Mouse (Mus musculus) fat pad, adult 2 months (tissue): ENCODE measurements around the gene Adad1.

ENCODE experiments used
- DNase-seq: peaks from one replicate; pipeline ENCODE4 v3.0.0-alpha.2; 2011; ENCODE audit warnings: low read depth, low spot score; ENCODE audit errors: extremely low read depth

The Adad1 gene

DNA sequence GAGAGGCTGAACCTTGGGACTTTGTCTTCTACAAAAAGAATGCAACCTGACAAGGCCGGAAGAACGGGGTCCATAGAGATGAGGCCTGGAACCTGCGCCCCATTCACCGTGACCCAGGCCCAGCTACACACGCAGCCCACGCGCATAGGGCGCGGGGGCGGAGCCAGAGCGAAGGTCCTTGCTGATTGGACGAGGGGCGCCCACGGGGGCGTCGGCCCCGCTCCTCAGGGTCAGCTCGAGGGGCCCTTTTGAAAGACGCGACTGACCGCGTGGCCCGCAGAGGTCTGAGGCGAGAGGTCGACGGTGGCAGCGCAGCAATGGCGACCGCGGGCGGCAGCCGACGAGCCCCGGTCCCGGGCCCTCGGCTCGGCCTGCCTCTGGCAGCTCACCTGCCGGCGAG lies at the start of gene Adad1:
TSS of gene Adad1 (plus strand) at position 122 of the 400 bp plus-strand sequence.
- DNase-seq: no peak

DNA sequence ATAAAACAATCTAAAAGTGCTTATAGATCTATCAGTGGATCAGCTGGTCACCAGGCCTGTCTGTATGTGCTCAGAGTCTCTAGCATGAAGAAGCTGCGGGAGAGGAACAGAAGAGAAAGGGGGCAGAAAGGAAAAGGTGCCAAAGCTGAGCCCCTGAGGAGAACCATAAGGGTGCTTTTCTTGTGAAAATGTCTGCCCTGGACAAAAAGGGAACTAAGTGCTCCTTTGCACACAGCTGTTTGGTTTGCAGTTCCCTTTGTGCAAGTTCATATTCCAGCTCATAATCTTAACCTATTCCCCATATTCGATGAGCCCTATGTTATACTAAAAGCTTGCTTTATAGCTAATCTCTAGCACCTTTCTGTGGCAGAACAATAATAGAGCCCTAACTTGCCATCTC lies 25.3 kb upstream of the Adad1 start:
- DNase-seq: no peak

DNA sequence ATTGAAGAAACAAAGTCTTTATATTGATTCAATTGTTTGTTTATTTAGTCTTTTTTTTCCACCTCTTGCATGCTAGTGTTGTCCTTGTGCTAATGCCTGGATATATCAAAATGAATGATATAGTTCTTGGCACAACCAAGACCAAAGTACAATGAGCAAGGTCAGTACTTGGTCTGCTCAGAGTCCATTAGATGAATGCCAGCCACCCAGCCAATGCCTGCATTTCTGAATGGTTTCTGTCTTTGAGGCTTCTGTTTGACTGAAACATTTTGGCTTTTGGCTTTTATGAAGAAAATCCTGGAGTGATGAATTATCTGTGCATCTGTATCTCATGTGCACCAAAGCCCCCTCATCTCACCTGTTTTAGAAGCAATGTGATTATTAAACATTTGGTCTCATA lies 23.5 kb upstream of the Adad1 start:
- no peak for DNase-seq

DNA sequence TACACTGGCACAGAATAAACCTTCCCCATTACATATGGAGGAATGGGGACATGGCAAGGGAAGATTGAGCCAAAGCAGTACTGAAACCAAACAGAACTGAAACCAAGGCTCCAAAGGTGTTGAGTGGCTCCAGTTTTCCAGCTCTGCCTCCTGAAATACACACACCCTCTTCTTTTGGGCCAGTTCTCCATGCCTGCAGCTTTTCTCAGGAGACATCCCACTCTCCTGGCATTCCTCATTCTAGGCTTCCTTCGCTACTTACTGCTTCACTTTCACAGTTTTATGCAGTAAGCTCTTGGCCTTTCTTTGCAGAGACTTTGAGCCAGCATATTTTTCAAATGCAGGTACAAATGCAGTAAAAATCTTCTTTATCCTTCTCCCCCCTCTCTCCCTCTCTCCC lies 11.8 kb upstream of the Adad1 start:
- no peak for DNase-seq

DNA sequence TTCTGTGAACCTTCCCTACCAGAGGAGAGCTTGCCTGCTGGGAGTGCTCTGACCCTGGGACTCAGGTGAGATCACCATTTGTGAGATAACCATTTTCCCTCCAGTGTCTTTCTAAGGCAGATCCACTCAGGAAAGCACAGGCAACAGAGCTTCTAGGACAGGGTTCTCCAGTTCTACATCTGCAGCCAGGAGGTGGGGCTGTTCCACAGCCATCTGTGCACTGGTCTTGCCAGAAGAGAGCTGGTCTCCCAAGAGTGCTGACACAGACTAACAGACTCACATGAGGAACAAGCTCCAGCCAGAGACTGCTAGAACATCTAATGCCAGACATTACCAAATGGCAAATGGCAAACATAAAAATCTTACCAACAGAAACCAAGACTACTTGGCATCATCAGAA lies 9.9 kb downstream of the Adad1 start:
- DNase-seq: no peak

DNA sequence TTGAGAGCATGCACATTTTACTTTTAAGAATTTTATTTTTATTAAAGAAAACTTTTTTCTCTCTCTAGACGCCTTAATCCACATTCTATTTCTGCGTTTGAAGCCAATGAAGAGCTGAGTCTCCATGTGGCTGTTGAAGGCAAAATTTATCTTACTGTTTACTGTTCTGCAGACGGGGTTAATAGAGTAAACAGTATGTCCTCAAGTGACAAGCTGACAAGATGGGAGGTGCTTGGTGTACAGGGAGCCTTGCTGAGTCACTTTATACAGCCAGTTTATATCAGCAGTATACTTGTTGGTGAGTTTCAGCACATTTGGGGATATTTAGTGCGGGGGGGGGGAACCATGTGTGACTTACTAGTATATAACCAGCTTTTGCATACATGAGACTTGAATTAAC lies 21.5 kb downstream of the Adad1 start:
- no peak for DNase-seq

DNA sequence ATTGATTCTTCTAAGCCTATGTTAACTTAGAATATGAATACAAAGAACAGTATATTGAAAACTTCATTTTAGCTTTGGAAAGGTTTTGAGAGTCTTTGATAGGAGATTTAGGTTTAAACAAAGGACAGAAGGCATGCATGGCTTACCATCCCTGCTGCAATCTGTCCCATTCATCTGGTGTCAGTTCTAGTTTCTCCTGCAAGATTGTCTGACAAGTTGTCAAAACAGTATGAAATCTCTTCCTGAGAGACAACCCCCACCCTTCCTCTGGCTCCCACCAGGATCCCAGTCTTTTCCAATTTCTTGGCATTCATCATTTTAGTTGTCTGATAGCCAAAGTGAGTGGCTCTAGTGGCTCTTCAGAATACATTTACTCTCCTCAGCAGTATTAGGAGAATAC lies 27.4 kb downstream of the Adad1 start:
- DNase-seq: no peak

DNA sequence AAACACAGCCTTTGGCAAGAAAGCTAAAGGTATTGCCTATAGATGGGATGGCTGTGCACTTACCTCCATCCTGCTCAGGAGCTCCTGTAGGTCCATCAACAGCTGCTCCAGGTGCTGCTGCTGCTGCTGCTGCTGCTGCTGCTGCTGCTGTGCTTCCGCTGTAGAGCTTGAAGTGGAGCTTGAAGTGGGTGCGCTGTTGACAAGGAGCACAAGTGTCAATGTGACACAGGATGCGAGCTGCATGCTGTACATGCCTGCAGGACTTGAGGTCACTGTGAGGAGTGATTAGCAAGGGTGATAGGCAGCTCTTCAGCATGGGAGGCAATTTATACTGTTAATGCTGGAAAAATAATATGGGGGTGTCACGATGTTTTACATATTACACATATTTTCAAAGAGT lies 62.3 kb downstream of the Adad1 start, which contains the start of gene Il2:
TSS of gene Il2 (minus strand) at position 305 of the 400 bp plus-strand sequence.
- no peak for DNase-seq

DNA sequence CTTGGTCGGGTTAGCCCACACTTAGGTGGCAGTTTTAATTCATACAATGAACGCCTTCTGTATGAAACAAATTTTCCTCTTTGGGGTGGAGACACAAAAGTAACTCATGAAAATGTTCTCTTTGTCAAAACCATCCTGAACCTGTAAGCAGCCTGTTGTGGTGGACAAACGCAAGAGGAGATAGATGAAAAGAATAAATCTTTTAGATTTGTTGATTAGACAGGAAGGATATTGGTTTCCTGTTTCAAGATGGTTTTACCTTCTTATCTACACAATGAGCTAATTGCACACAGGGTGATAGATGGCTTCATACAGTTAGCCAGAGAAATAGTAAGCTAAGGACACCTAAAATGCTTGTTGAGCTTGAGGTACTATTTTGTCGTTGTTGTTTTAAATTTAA lies 62.8 kb downstream of the Adad1 start:
- no peak for DNase-seq

DNA sequence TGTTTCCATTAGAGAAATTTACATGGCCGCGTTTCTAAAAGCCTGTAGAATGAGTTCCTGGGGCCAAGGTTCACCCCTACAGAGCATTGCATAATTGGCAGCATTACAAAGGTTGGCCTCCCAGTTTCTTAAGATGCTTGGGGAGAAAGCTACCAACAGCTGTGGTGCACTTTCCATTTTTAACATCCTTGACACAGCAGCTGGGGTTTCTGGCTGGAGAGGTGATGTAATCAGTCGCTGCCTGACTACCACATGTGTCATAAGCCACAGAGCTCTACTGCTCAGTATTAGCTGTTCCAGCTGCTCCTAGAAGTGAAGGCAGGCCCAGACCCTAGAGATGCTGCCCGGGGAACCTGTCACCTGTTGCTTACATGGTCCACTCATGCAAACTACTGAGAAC lies 64.9 kb downstream of the Adad1 start:
- DNase-seq: no peak

DNA sequence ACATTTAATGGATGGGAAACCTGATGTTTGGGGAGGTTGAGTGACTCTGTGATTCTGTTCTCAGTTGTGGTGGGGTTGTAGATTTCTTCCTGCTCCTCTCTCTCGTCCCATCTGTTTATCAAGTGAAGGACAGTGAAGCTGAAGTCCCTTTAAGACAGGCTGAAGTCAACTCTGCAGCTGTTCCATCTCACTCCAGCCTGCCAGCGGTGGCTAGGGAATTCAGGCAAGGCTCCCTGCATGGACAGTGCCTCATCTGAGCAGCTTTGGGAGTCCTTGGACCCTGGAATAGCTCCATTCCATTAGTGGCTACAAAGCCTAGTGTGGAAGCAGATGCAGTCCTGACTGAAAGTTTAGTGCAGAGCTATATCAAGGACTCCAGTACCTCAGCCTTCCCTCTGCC lies 65.7 kb downstream of the Adad1 start:
- no peak for DNase-seq

DNA sequence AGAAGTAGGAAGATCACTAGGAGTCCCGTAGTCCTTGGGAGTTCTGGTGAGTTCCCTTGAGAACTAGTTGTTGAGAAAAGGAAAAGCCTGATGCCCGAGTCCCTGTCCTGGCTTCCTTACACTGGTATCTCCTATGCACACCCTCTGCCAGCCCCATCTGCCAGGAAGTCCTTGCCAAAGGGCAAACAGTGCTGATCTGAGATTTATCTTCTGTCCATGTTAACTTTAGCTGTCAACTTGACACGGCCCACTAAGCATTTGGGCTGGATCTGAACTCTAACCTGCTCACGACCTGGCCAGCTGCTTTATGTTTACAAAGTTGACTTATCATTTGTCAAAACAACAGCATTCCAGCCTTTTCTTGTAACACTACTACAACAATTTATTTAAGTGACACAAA lies 73.9 kb downstream of the Adad1 start:
- DNase-seq: no peak

DNA sequence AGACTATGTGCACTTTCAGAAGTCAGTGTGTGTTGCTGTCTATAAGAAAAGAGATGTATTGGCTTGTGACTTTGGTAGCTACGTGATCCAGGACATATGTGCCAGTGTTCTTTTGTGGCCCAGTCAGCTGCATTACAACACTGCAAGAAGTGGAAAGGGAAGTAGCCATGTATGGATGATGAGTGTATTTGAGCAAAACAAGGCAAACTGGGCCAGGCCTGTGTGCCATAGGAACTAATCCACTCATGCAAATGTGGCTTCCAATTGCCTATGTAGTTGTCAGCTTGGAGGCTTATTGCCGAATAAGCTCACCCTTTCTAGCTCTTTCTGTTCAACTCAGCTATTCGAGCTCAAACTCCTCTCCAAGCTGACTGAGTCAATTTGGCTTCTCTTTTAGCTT lies 75.9 kb downstream of the Adad1 start:
- DNase-seq: no peak

DNA sequence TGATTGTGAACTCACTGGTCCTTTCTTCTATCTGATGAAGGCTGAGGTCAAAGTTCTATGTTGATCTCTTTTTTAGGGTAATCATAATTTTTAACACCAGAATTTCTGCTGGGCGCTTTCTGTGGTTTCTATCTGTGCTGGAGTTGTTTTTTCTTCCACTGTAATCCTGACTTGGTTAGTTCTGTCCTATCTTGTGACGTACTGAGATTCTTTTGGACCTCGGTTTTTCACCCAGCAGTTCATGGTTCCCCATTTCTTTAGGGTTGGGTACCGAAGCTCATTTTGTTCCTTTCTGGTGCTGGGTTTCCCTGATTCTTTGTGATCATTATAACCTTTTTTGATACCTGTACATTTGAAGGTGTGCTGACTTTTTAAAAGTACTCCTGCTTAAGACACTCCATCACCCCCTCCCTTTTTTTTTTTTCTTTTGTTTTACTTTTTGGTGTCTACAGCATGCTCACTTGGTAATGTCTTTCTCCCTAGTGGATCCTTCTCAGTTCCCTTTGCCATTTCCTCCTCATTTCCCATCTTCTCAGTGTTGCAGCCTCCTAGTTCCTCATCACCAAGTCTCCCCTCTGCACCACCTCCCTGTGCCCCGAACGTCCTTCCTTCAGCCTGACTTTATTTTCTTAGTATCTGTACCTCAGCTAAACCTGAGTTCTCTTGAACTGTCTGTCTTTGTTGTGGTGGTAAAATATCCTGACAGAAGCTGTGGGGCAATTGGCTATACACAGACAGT lies 77.0 kb downstream of the Adad1 start:
- no peak for DNase-seq

DNA sequence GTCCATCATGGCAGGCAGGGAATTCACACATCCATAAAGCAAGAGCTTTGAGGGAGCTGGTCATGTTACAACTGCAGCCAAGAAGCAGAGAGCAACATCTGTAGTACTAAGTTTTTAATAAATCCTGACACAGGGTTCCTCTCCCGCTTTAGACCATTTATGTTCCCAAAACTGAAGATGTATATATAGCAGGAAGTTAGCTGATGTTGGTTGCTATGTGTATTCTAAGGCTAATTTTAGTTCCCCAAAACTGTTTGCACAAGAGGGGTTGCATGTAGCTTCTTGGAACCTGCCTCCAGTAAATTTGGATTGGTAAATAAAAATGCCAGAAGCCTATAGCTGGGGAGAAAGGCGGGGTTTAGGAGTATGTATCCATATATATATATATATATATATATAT lies 78.5 kb downstream of the Adad1 start:
- no peak for DNase-seq

DNA sequence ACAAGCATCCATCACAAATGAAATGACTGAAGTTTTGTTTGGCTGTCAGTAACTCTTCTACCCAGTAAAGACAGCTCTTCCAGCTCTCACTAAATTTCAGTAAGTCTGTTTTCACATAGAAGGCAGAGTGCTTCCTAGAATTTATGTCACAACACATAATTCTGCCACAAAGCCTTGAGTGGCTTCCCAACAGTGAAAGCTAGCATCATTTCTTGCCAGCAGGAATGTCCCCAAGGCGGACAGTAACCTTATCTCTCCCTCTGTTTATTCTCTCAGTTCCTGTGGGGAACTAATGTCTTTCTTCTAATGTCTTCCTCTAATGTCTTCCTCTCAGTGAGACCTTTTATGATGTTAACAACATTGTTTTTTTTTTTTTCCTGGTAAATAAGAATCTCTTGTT lies 81.7 kb downstream of the Adad1 start:
- DNase-seq: no peak

DNA sequence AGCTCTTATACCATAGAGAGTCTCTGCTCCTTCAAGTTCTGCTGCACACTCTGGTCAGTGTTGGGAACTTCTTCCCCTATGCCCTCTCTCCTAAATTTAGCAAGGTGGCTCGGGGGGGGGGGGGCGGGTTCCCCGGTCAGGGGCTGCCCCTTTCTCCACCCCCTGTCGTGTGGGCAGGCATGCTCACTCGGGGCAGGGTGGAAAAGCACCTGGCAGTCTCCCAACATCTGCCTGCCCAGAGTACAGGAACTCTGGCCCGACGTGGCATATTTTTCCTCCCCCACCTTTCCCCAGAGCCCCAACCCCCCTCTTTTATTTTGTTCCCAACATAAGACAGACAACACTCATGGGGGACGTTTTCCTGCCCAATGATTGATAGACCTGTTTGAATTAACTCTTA lies 83.1 kb downstream of the Adad1 start:
- DNase-seq: no peak

DNA sequence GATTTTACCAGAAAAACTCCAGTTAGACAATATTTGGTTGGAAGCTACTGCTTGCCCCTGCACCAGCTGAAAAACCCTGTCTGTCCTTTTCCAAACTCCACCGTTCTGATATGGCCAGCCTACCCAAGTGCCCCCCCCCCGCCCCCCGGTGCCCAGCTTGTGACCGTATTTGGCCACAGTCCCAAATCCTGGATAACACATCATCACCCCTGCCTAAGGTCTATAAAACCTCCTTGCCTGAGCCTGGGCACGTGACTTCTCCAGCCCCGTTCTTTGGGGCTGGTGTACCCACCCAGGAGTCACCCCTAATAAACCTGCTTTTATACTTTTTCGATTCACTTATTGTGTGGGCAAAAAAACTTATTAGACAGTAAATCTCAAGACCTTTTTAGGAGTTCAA lies 83.5 kb downstream of the Adad1 start:
- no peak for DNase-seq

DNA sequence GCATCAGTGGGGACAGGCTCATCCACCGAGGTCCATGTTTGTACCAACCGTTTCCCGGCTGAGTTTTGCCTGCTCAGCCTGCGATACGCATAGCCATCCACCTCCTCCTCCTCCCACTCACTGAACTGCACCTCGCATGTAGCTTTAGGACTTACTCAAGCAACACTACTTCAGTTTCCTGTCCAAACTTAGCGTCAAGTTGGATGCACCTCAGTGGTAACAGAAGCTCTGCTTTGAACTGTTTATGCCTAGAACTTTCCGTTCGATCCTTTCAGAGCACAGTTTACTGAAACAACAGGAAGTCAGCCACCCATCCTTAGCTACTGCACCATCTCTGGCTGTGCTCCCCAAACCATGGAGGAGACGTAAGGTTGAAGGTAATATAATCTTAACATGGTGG lies 88.9 kb downstream of the Adad1 start:
- no peak for DNase-seq

DNA sequence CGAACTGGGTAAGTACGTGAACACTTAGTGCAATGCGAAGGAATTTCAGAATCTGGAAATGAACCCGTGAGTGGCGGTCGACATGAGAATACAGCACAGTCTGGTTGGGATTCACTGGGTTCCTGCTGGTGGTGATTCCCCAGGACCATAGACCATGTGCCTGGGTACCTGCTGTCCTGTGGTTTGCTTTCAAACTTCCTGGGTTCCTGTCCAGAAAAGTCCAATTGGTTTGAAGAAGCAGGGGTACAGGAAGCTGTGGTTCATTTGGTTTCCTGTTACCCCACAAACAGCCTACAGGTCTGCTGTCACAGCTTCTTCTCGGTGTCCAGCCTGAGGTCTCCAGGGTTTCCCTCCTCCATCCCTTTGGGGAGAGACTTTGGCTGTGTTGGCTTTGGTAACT lies 89.7 kb downstream of the Adad1 start:
- DNase-seq: no peak

DNA sequence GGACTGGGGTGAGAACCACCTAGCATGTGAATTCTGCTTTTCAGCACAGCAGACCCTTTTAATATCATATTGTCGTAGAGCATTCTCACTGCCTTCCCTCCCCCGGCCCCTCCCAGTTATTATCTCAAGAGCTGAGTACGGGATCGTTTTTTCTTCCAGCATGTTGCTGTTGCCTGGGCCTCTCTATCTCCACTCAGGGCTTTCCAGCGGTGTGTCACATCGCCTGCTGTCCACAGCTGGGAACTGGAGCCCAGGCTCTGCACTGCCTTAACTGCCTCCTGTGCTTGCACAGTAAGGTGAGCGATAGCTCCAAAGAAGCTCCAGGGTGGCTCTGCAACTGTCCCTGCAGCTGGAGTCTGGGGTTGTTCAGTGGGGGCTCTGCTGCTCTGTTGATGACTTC lies 91.1 kb downstream of the Adad1 start:
- no peak for DNase-seq

DNA sequence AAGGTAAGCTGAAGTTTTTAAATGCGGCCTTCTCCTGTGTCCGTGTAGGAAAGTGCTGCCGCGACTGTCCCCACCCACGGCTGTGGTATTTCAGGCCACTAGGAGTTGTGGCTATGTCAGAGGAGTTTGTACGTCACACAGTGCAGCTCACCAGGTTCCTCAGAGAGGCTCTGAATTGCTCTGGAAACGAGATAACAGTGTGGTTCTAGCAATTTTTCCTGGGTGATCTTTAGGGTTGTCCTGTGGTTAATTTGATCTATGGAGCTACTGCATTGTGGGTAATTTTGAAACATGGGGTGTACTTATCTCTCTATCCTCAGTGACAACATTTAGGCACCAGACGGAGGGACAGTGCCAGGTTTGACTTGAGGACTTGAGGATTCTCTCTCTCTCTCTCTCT lies 93.8 kb downstream of the Adad1 start:
- DNase-seq: no peak

DNA sequence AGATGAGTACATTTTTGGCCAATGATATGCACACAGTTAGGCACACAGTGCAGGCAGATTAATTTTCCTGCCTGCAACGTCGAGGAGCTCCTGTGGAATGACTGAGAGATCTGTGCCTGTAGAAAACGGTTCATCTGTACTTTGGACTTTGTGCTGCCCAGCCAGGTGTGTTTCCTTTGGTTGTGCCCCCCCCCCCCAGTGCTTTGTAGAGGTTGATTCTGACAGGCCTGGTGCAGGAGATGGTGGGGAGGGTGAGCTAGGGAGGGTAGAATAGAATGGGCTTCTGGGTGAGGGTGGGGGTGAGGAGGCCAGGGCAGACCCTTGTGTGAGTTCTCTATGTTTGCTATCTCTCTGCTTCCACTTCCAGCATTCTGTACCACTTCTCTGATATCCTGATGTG lies 94.9 kb downstream of the Adad1 start:
- DNase-seq: no peak
